ENCODE assay signal across 11 mouse cellular contexts in genomic region chr9:110731859-110732258, GRCm38 (mm10). TPM values are rescaled to one million over a fixed set of nuclear protein-coding genes. Genes with fewer than 3 reads are reported as not detected.
DNase-seq lines count a peak whose midpoint lies in the region; ATAC-seq and TF ChIP-seq lines count a peak whose summit lies in the region.
"Had no signal": no experiment of that assay in that cellular context is flagged by ENCODE, and none has a peak within 500 bp of the region (broad histone marks: within the 10 kb centered on the region; RNA-seq: fewer than 3 reads in every experiment).

No protein-coding gene starts in this region.

- H3K4me3 ChIP-seq in forebrain, embryonic 14.5 days (ENCODE audit: low read depth, low read length), result no peak overlapping the region
- no peak overlapping the region for H3K4me3 ChIP-seq in forebrain, postnatal 0 days (ENCODE audit: low read depth, low read length)
- no peak overlapping the region for H3K4me3 ChIP-seq in kidney, adult 2 months (ENCODE audit: insufficient read depth, low read depth, low read length)
- H3K4me3 ChIP-seq in neural tube, embryonic 12.5 days, result no peak overlapping the region

- no peaks in the 10 kb centered on the region for H3K36me3 ChIP-seq in forebrain, embryonic 14.5 days (ENCODE audit: control insufficient read depth, insufficient read depth, low read length)
- H3K36me3 ChIP-seq in forebrain, postnatal 0 days (ENCODE audit: insufficient read depth), result no peaks in the 10 kb centered on the region
- no peaks in the 10 kb centered on the region for H3K36me3 ChIP-seq in kidney, adult 2 months (ENCODE audit: control insufficient read depth, insufficient read depth, low read length)
- no peaks in the 10 kb centered on the region; the same call in 1 of the 2 replicates for H3K36me3 ChIP-seq in neural tube, embryonic 12.5 days

- peak overlapping the region; percentile 61; the same call in 1 of the 2 replicates for H3K4me2 ChIP-seq in forebrain, embryonic 14.5 days (ENCODE audit: low read length)
- H3K4me2 ChIP-seq in forebrain, postnatal 0 days (ENCODE audit: low read depth), result no peak overlapping the region
- H3K4me2 ChIP-seq in neural tube, embryonic 12.5 days (replicated peaks), result peak overlapping the region; percentile 67

- peaks cover 9% of the 10 kb centered on the region; the same call in 1 of the 2 replicates for H3K4me1 ChIP-seq in forebrain, embryonic 14.5 days (ENCODE audit: control insufficient read depth, insufficient read depth, low read length)
- peaks cover 11% of the 10 kb centered on the region; the same call in 1 of the 2 replicates for H3K4me1 ChIP-seq in forebrain, postnatal 0 days (ENCODE audit: insufficient read depth)
- peaks cover 28% of the 10 kb centered on the region; the same call in 1 of the 2 replicates for H3K4me1 ChIP-seq in kidney, adult 2 months (ENCODE audit: control insufficient read depth, insufficient read depth, low read length)
- peaks cover 40% of the 10 kb centered on the region for H3K4me1 ChIP-seq in neural tube, embryonic 12.5 days

- no peak overlapping the region for H3K27ac ChIP-seq in forebrain, embryonic 14.5 days (ENCODE audit: low read depth, low read length)
- H3K27ac ChIP-seq in forebrain, postnatal 0 days (ENCODE audit: low read depth, low read length), result no peak overlapping the region
- 0 out of 2 replicates have a peak overlapping the region, but pooled peaks have one; percentile 11 for H3K27ac ChIP-seq in kidney, adult 2 months (ENCODE audit: insufficient read depth, low read depth, low read length)
- H3K27ac ChIP-seq in neural tube, embryonic 12.5 days, result no peak overlapping the region

- ATAC-seq in forebrain, embryonic 14.5 days, result no peak
- no peak for ATAC-seq in forebrain, postnatal 0 days
- peak; percentile 9; the same call in 1 of the 2 replicates for ATAC-seq in neural tube, embryonic 12.5 days (ENCODE audit: low FRiP score, low read depth)

- no peak for DNase-seq in forebrain, embryonic 14.5 days (ENCODE audit: low spot score)
- no peak for DNase-seq in forebrain, postnatal 0 days
- no peak for DNase-seq in kidney, adult 2 months
- no peak for DNase-seq in kidney, postnatal 36 days
- DNase-seq in neural tube, embryonic 10.5 days (ENCODE audit: extremely low spot score, low spot score), result no peak
- DNase-seq in layer of hippocampus, postnatal 10 days (ENCODE audit: low spot score in 2 of 2), result no peak
- DNase-seq in right cerebral cortex, postnatal 25 days, result no peak

- no peak overlapping the region for H3K9ac ChIP-seq in forebrain, embryonic 14.5 days (ENCODE audit: low read length)
- H3K9ac ChIP-seq in forebrain, postnatal 0 days, result no peak overlapping the region
- no peak overlapping the region for H3K9ac ChIP-seq in neural tube, embryonic 12.5 days

- peaks cover 23% of the 10 kb centered on the region for H3K27me3 ChIP-seq in forebrain, embryonic 14.5 days (replicated peaks; ENCODE audit: control insufficient read depth, insufficient read depth, low read length)
- H3K27me3 ChIP-seq in forebrain, postnatal 0 days (ENCODE audit: insufficient read depth, low read length), result peaks cover 26% of the 10 kb centered on the region
- H3K27me3 ChIP-seq in kidney, adult 2 months (replicated peaks; ENCODE audit: control insufficient read depth, insufficient read depth, low read length), result no peaks in the 10 kb centered on the region
- H3K27me3 ChIP-seq in neural tube, embryonic 12.5 days (replicated peaks), result peaks cover 10% of the 10 kb centered on the region

- no peaks in the 10 kb centered on the region for H3K9me3 ChIP-seq in forebrain, embryonic 14.5 days (replicated peaks; ENCODE audit: control insufficient read depth, low read length)
- no peaks in the 10 kb centered on the region for H3K9me3 ChIP-seq in forebrain, postnatal 0 days (ENCODE audit: low read length)
- no peaks in the 10 kb centered on the region for H3K9me3 ChIP-seq in neural tube, embryonic 12.5 days

- 61% methylated on average over 4 of the region's 4 CpGs for WGBS in forebrain, embryonic 14.5 days
- 64% methylated on average over 4 of the region's 4 CpGs for WGBS in forebrain, postnatal 0 days
- WGBS in kidney, adult 2 months, result 42% methylated on average over 4 of the region's 4 CpGs
- WGBS in neural tube, embryonic 12.5 days, result 53% methylated on average over 4 of the region's 4 CpGs

- no peak for TF ChIP-seq CTCF in forebrain, postnatal 0 days (IDR thresholded peaks at IDR 0.05; ENCODE audit: low read depth)
- TF ChIP-seq CTCF in kidney, adult 2 months (conservative IDR thresholded peaks at IDR 0.05; ENCODE audit: insufficient read depth, insufficient read length, low read depth, low read length), result no peak

- TF ChIP-seq POLR2A in kidney, adult 2 months (IDR thresholded peaks at IDR 0.05; ENCODE audit: low read depth, low read length), result no peak

RNA-seq across cellular contexts. Expression of gene Myl3, which starts 9.8 kb away (rescaled TPM):
- polyA plus RNA-seq in forebrain, embryonic 14.5 days (2014; fragmentation: Nextera tagmentation; extraction: Ambion mirVana), result 0.33 TPM in 1 of 2 replicates, not detected in the other
- 0.69 and 0.76 TPM in 2 replicates for total RNA-seq in forebrain, postnatal 0 days (2014; rRNA removed)
- 0.99 and 1.1 TPM in 2 replicates for polyA plus RNA-seq in forebrain, postnatal 0 days (2015; fragmentation: Nextera tagmentation; extraction: Ambion mirVana)
- polyA plus RNA-seq in kidney, adult 2 months (2012; rRNA removed), result 1.6 and 11.5 TPM in 2 replicates
- polyA plus RNA-seq in neural tube, embryonic 12.5 days (2016; fragmentation: Nextera tagmentation; extraction: Ambion mirVana), result 1.0 and 3.9 TPM in 2 replicates
- total RNA-seq in layer of hippocampus, postnatal 10 days (2021), result under 1 TPM; 0.49 to 0.75 TPM
- total RNA-seq: layer of hippocampus, postnatal 14 days; megakaryocyte-erythroid progenitor cell, adult 5-6 weeks had no signal
- polyA plus RNA-seq: liver, adult 2 months had no signal

RNA-seq across cellular contexts. Expression of gene Pth1r, which starts 15.1 kb away (rescaled TPM):
- polyA plus RNA-seq in forebrain, embryonic 14.5 days (2014; fragmentation: Nextera tagmentation; extraction: Ambion mirVana), result 4.0 and 4.7 TPM in 2 replicates
- total RNA-seq in forebrain, postnatal 0 days (2014; rRNA removed), result 11.4 and 14.2 TPM in 2 replicates
- polyA plus RNA-seq in forebrain, postnatal 0 days (2015; fragmentation: Nextera tagmentation; extraction: Ambion mirVana), result 7.8 and 8.7 TPM in 2 replicates
- polyA plus RNA-seq in kidney, adult 2 months (2012; rRNA removed), result 740 and 847 TPM in 2 replicates
- polyA plus RNA-seq in neural tube, embryonic 12.5 days (2016; fragmentation: Nextera tagmentation; extraction: Ambion mirVana), result 40.6 and 42.4 TPM in 2 replicates
- 1 to 10 TPM; 6.7 to 7.6 TPM for total RNA-seq in layer of hippocampus, postnatal 10 days (2021)
- total RNA-seq: megakaryocyte-erythroid progenitor cell, adult 5-6 weeks had no signal

Comparison
In these comparisons a context has a peak if more than half of its experiments do, and no peak if none do; other contexts are left out.
1. RNA of gene Pth1r, which starts 15.1 kb away (polyA plus RNA-seq): 740 to 847 TPM in kidney, adult 2 months; 40.6 to 42.4 TPM in neural tube, embryonic 12.5 days, 7.8 to 8.7 TPM in forebrain, postnatal 0 days and 4.0 to 4.7 TPM in forebrain, embryonic 14.5 days; every median in the first group is over 10 times any median in the second.